Mouse (Mus musculus) midbrain, embryonic 16.5 days (tissue): ENCODE measurements around the gene Nt5c1a. TPM values are rescaled to one million over a fixed set of nuclear protein-coding genes. Genes with fewer than 3 reads are reported as not detected.

Experiments
- ATAC-seq: fragments of 200-750 bp; cut with Nextera tagmentation; 2 replicates; pipeline ENCODE4 v1.8.0; 2017; ENCODE audit warnings: moderate TSS enrichment
- H3K27ac ChIP-seq: fragments of 300-500 bp; sonication (generic); 2 replicates; pipeline ENCODE4 v1.5.1; 2014; ENCODE audit warnings: mild to moderate bottlenecking, low read length, mixed read lengths
- H3K27me3 ChIP-seq: fragments of 300-500 bp; sonication (generic); 2 replicates; pipeline ENCODE4 v1.6.1; 2014; ENCODE audit warnings: low read depth, low read length, mixed read lengths; ENCODE audit not compliant: control insufficient read depth, insufficient read depth
- H3K36me3 ChIP-seq: fragments of 300-500 bp; sonication (generic); 2 replicates; pipeline ENCODE4 v1.6.1; 2014; ENCODE audit warnings: mild to moderate bottlenecking, low read length, moderate library complexity, mixed read lengths; ENCODE audit not compliant: control insufficient read depth, insufficient read depth
- H3K4me1 ChIP-seq: fragments of 300-500 bp; sonication (generic); 2 replicates; pipeline ENCODE4 v1.6.1; 2014; ENCODE audit warnings: mild to moderate bottlenecking, low read length, mixed read lengths; ENCODE audit not compliant: control insufficient read depth, insufficient read depth
- H3K4me2 ChIP-seq: fragments of 300-500 bp; sonication (generic); 2 replicates; pipeline ENCODE4 v1.6.1; 2014; ENCODE audit warnings: mild to moderate bottlenecking, low read length, mixed read lengths
- H3K4me3 ChIP-seq: fragments of 300-500 bp; sonication (generic); 2 replicates; pipeline ENCODE4 v1.5.1; 2014; ENCODE audit warnings: low read depth, mild to moderate bottlenecking, low read length, moderate library complexity, mixed read lengths
- H3K9ac ChIP-seq: fragments of 300-500 bp; sonication (generic); 2 replicates; pipeline ENCODE4 v1.6.1; 2014; ENCODE audit warnings: low read depth, low read length, mixed read lengths
- H3K9me3 ChIP-seq: fragments of 300-500 bp; sonication (generic); replicated peaks from 2 replicates; pipeline ENCODE4 v1.6.1; 2014; ENCODE audit warnings: mild to moderate bottlenecking, low read length, mixed read lengths; ENCODE audit not compliant: control insufficient read depth, poor library complexity, severe bottlenecking
- WGBS: fragments of 180-500 bp; shearing (Covaris S2); extraction: QIAGEN DNeasy Blood & Tissue Kit; methylation state at CpG from one replicate; pipeline ENCODE4 v1.1.7; 2014; 5-methylcytosine and 5-hydroxymethylcytosine counted together
- polyA plus RNA-seq: library from polyadenylated mRNA; unstranded; fragments of >200 nt; fragmentation: Nextera tagmentation; extraction: Ambion mirVana; gene quantifications from 2 replicates; pipeline ENCODE4 v1.2.1, GENCODE M21; 2015

The Nt5c1a gene
- polyA plus RNA-seq, 1 experiment from 2014 or later = 0.15 TPM

DNA sequence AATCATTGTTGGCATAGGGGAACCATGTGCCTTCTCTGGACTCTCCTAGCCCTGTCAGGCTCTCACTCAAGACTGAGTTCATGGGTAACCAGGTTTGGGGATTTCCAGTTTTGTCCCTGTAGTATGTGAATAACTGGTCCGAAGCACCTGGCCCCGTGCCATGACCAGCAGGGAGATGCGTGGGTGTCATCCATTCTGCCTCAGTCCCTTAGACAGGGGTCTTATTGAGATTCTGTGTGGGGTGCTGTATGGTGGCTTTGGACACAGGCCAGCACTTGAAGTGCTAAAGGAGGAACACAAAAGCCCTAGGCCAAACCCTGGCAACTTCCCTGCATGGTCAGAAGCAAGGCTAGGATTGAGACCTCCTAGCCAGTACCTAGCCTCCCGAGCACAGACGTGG, 50.9 kb downstream of the Nt5c1a start:
- no peak overlapping the region for H3K9ac ChIP-seq
- no peaks in the 10 kb centered on the region for H3K36me3 ChIP-seq
- no peak overlapping the region for H3K4me3 ChIP-seq
- H3K27ac ChIP-seq = no peak overlapping the region
- 80% methylated on average over 5 of the region's 5 CpGs for WGBS
- no peaks in the 10 kb centered on the region for H3K4me1 ChIP-seq
- no peak for ATAC-seq
- no peaks in the 10 kb centered on the region for H3K27me3 ChIP-seq
- no peak overlapping the region for H3K4me2 ChIP-seq
- H3K9me3 ChIP-seq = no peaks in the 10 kb centered on the region

DNA sequence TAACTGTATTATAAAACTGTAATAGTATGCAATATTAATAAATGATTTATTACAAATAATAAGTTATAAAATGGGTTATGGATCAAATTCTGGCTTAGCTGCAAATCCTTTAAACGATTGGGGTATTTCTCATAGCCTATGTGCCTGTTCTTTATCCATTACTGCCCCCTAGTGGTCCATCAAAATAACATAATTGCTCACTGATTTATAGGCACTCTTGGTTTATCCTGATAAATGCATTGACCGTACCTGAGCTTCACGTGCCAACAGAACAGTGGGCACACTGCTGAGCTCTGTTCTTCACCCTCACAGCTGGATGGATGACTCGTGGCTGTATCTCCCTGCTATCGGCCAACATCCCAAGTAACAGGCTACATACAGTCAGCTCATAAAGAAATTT, 53.3 kb downstream of the Nt5c1a start:
- Histone ChIP-seq H3K27ac (no peak overlapping the region), H3K4me1 (no peaks in the 10 kb centered on the region), H3K4me3 (no peak overlapping the region), H3K4me2 (no peak overlapping the region), H3K36me3 (no peaks in the 10 kb centered on the region), H3K9ac (no peak overlapping the region), H3K9me3 (no peaks in the 10 kb centered on the region), H3K27me3 (no peaks in the 10 kb centered on the region)
- ATAC-seq = peak; percentile 51; the same call in 1 of the 2 replicates
- 19% methylated on average over 5 of the region's 5 CpGs for WGBS

DNA sequence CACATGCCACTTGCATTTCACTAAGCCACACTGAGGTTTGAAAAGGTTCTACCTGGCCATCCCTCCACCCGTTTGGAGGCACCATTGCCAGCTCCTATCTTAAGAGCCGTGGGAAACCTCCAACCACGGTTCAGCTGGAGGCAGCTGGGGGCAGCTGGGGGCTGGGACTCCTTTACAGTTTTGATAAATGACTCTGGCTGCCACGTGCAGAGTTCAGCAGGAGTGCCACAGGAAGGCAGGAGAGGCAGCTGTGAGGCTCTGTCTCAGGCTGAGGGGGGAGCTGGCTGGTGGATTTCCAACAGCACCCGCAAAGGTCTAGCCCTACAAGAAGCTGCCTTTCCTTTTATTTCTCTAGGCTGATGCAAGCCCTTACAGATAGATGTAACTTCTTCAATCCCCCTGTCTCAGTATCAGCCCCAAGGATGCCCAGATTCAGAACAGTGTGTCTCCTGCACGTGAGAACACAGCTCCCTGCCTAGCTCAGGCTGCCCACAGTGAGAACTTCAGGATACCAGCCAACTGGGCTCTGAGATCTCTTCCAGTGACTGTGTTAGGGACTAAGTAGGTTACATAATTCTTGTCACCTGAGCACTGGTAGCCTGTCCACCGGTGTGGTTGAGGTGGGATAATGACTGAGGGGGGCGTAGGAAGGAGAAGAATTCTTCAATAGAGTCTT, 58.9 kb downstream of the Nt5c1a start:
- Histone ChIP-seq H3K4me1 (no peaks in the 10 kb centered on the region), H3K9me3 (no peaks in the 10 kb centered on the region), H3K4me2 (no peak overlapping the region), H3K36me3 (no peaks in the 10 kb centered on the region), H3K4me3 (no peak overlapping the region), H3K9ac (no peak overlapping the region), H3K27ac (no peak overlapping the region), H3K27me3 (no peaks in the 10 kb centered on the region)
- ATAC-seq = no peak
- 49% methylated on average over 8 of the region's 8 CpGs for WGBS

DNA sequence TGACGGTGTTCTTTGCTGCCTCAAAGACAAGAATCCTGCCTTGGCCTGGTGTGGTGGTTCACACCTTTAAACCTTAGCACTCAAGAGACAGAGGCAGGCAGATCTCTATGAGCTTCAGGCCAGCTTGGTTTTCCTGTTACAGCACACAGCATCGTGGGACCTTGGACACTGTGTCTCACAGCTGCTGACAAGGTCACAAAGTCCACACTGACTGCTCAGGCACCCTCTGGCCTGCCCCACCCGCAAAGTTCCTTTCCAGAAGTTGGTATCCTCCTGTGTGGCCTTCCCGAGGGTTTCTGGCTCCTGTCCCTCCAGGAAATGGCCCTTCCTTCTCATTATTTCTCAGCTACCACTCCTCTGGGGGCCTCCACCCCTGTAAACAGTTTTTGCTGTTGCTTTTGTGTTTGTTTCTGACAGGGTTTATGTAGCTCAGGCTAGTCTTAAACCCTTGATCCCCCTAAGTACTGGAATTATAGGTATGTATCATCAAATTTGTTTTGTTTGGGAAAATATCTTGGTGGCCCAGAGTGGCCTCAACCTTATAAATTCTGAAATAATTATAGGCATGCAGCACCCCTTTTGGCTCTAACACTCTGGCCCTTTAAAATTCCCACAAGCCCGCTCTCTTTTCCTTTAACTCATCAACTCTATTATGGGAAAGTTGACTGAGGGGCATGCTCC, 60.6 kb downstream of the Nt5c1a start, which contains the start of gene Pabpc4:
Pabpc4 (plus strand) TSS at position 631 of the 681 bp plus-strand sequence.
- no peak within 1 kb of the TSS for H3K9ac ChIP-seq
- H3K4me3 ChIP-seq = no peak within 1 kb of the TSS
- H3K4me2 ChIP-seq = no peak within 1 kb of the TSS
- H3K4me1 ChIP-seq = no peaks in the 10 kb centered on the region
- ATAC-seq = no peak
- no peak within 1 kb of the TSS for H3K27ac ChIP-seq
- no peaks in the 10 kb centered on the region for H3K9me3 ChIP-seq
- H3K36me3 ChIP-seq = no peaks in the 10 kb centered on the region
- no peaks in the 10 kb centered on the region for H3K27me3 ChIP-seq
- 84% methylated on average over 5 of the region's 5 CpGs for WGBS

Other genes with a start within 250 kb of the Nt5c1a start
- 32.3 and 33.5 TPM in 2 replicates for gene Mfsd2a, start 240.3 kb upstream of the Nt5c1a start, polyA plus RNA-seq
- 58.9 and 68.8 TPM in 2 replicates for gene Mycl, start 205.9 kb upstream of the Nt5c1a start, polyA plus RNA-seq
- 25.3 and 25.9 TPM in 2 replicates for gene Trit1, start 184.9 kb upstream of the Nt5c1a start, polyA plus RNA-seq
- gene Bmp8b, start 96.3 kb upstream of the Nt5c1a start, polyA plus RNA-seq = 0.44 and 0.51 TPM in 2 replicates
- gene Oxct2b, start 85.2 kb upstream of the Nt5c1a start, polyA plus RNA-seq = 0.54 and 0.66 TPM in 2 replicates
- gene Ppie, start 61.6 kb upstream of the Nt5c1a start, polyA plus RNA-seq = 52.1 and 58.7 TPM in 2 replicates
- gene Hpcal4, start 18.3 kb upstream of the Nt5c1a start, polyA plus RNA-seq = 69.3 and 76.5 TPM in 2 replicates
- 5.6 and 6.2 TPM in 2 replicates for gene Heyl, start 32.1 kb downstream of the Nt5c1a start, polyA plus RNA-seq
- gene Pabpc4, start 60.8 kb downstream of the Nt5c1a start, polyA plus RNA-seq = 28.1 and 29.5 TPM in 2 replicates
- gene Oxct2a, start 122.1 kb downstream of the Nt5c1a start, polyA plus RNA-seq = 0.15 TPM in 1 of 2 replicates, not detected in the other
- 0.21 TPM in 1 of 2 replicates, not detected in the other for gene Bmp8a, start 141.7 kb downstream of the Nt5c1a start, polyA plus RNA-seq